Mouse (Mus musculus) thymus, postnatal 14 days (tissue): ENCODE data around the gene Fgd1.

Experiments used
- DNase-seq: peaks from one replicate; pipeline ENCODE4 v3.0.0; 2021

Fgd1 gene

GRCm38 (mm10) chrX:151045850-151046249 lies at the start of gene Fgd1:
Gene Fgd1 (plus strand): TSS chrX:151046150.
- DNase-seq = no peak

- DNase-seq = no peak
Observed at GRCm38 (mm10) chrX:150996775-150997174, 49.2 kb upstream of the Fgd1 start.

- DNase-seq = peak; percentile 92
Observed at GRCm38 (mm10) chrX:151016938-151017877, 28.7 kb upstream of the Fgd1 start, which contains the start of gene Gnl3l. Gene Gnl3l (minus strand): TSS chrX:151017322.

GRCm38 (mm10) chrX:151017897-151018296 lies 28.1 kb upstream of the Fgd1 start:
- DNase-seq = peak; percentile 5

DNA sequence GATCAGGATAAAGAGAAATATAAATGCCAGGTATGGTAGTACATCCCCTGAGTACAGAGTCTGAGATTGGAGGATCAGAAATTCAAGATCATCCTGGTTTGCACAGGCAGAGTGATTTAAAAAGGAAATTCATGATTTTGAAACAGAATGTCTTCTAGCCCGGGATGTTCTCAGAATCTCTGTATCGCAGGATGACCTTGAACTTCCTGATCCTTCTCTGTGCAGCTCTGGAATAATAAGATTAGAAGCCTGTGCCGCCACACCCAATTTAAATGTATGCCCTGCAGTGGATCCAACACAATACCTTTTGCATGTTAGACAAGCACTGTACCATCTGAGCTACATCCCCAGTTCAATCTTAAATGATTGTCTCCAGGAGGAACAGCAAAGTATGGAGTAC lies 27.2 kb upstream of the Fgd1 start:
- DNase-seq = no peak

- DNase-seq = no peak
Observed at GRCm38 (mm10) chrX:151031400-151031799, 14.6 kb upstream of the Fgd1 start.

DNA sequence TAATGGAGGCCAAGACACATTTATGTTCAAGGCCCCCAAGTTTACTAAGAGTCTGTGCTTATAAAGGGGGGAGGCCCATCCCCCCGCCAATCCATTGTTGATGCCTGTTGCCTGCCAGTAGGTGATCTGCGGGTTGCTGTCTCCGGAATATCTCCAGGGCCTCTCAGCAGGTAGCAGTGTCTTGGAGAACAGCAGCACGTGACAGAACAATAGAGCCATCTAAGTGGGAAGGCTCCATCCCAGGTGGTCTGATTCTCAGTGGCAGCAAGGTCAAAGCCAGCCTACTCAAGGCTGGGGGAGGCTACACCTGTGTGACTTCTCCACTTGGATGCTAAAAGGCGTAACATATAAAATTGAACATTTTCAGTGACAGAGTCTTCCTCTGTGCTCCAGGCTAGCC lies 4.7 kb upstream of the Fgd1 start:
- no peak for DNase-seq

- no peak for DNase-seq
Observed at GRCm38 (mm10) chrX:151046321-151046720, 371 bp downstream of the Fgd1 start.

DNA sequence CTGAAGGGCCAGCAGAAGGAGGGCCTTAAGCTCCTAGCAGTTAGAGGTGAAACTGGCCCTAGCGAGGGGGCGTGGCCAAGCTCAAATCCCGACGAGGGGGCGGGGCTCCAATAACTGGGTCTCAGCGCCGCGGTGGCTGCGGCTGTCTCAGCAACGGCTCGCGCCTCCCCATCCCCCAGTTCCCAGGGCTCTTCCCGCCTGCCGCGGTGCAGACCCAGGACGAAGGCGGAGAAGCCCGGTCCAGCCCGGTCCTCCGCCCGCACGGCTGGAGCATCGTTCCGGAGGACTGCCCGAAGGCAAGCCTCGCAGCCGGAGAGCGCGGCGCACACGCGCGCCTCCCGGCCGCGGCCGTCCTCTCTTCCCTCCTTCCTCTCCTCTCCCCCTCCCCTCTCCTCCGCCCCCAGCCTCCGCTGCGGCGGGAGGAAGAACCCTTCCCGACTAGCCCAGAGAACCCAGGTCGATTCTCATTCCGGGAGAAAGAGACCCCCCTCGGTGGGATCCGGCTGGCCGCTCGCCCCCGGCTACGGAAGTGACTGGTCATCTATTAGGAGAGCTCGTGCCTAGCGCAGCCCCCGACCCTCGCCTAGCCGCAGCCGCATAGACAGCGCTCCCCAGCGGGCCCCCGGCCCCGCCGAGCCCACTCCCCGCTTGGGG lies 954 bp downstream of the Fgd1 start:
- DNase-seq = peak; percentile 54

DNA sequence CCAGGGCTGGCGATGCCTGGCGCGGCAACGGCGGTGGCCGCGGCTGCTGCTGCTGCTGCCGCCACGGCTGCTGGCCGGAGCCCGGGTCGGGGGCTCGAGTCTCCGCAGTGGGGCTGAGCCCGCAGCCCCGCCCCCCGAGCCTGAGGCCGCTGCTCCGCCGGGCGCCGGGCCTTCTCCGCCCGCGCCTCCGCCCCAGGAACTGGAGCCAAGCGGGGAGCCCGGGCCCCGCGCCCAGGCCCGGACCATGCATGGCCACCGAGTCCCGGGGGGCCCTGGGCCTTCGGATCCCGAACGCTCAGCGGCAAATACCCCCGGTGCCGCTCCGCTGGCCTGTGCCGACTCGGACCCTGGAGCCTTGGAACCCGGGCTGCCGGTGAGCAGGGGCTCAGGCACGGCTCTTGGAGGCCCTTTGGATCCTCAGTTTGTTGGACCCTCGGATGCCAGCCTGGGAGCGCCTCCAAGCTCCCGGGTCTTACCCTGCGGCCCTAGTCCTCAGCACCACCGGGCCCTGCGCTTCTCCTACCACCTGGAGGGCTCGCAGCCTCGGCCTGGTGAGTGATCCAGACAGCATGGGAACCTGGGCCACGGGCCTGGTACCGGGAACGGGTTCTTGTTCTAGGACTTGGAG lies 1.6 kb downstream of the Fgd1 start:
- peak; percentile 19 for DNase-seq

GRCm38 (mm10) chrX:151049661-151050215 lies 3.8 kb downstream of the Fgd1 start:
- DNase-seq = no peak

GRCm38 (mm10) chrX:151050337-151050736 lies 4.4 kb downstream of the Fgd1 start:
- DNase-seq = no peak

GRCm38 (mm10) chrX:151054489-151054888 lies 8.5 kb downstream of the Fgd1 start:
- DNase-seq = no peak

- no peak for DNase-seq
Observed at GRCm38 (mm10) chrX:151055559-151055958, 9.6 kb downstream of the Fgd1 start.

GRCm38 (mm10) chrX:151059346-151059745 lies 13.4 kb downstream of the Fgd1 start:
- DNase-seq = no peak

DNA sequence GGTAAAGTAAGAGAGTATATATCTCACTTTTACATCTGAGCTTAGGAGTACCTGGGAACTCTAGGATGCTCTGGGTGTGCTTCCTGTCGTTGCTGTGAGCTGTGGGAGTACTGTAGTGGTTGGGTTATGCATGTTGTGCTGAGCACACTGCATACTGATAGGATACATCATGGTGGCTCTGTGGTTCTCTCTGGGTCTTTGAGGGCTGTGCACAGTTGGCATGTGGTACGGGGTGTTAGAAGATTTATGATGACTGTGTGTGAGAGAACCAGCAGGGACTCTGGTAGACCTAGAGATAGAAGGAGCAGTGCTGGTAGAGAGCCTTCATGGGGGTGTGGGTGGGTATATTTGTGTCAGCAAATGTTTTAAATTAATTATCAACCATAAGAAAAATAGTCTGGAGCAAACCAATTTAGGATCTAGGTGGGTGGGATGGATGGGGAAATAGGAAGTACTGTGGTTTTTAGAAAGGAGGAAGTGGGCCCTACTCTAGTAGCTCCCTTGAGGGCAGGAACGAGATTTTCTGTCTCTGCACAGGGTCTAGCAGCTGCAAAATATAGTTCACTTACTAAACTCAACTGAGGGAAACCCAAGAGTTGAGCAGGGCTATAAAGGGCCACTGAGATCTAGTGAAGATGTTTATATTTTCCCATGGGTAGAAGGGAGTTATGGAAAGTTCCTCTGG lies 15.8 kb downstream of the Fgd1 start:
- DNase-seq = no peak

GRCm38 (mm10) chrX:151066071-151066666 lies 20.2 kb downstream of the Fgd1 start:
- DNase-seq = no peak

GRCm38 (mm10) chrX:151067876-151068275 lies 21.9 kb downstream of the Fgd1 start:
- no peak for DNase-seq

GRCm38 (mm10) chrX:151076007-151076406 lies 30.1 kb downstream of the Fgd1 start:
- no peak for DNase-seq

- no peak for DNase-seq
Observed at GRCm38 (mm10) chrX:151076941-151077485, 31.1 kb downstream of the Fgd1 start.

GRCm38 (mm10) chrX:151085599-151085998 lies 39.6 kb downstream of the Fgd1 start:
- no peak for DNase-seq

DNA sequence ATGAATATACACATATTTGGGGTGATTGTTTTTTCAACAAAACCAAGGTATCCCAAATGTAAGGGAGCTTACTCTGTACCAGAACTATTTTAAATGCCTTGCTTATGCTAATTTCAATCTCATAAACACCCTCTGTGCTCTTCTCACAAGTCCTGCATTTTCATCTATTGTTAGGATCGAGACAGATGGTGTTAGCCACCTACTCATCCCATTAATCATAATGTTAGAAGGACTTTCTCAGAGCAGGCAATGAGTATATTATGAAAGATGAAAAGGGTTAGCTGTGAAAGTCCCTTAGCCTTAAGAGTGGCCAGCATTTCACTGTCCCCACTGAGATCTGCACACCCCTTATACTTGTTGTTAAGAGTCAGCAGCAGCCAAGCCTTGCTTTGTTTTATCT lies 41.5 kb downstream of the Fgd1 start:
- no peak for DNase-seq
